Mouse (Mus musculus) CH12.LX (cell line): Measurements from ENCODE around the gene Dagla. TPM values are rescaled to one million over a fixed set of nuclear protein-coding genes. Genes with fewer than 3 reads are reported as not detected.

ENCODE experiments used
- DNase-seq: peaks from one replicate; pipeline ENCODE4 v3.0.0-alpha.2; 2013; ENCODE audit errors: extremely low read depth
- H3K27ac ChIP-seq: 2 replicates; pipeline ENCODE4 v1.5.1; 2012; ENCODE audit warnings: low read depth, mild to moderate bottlenecking, control low read depth, moderate library complexity; ENCODE audit not compliant: insufficient read depth
- H3K27me3 ChIP-seq: replicated peaks from 2 replicates; pipeline ENCODE3; 2012; ENCODE audit warnings: inconsistent platforms
- H3K36me3 ChIP-seq, 2 experiments: replicated peaks in 1 of 2; 2 replicates each; pipeline versions ENCODE3 to v1.6.1; 2012; ENCODE audit warnings: inconsistent platforms in 1 of 2, low read length in 1 of 2, mild to moderate bottlenecking in 1 of 2, mixed read lengths in 1 of 2, moderate library complexity in 1 of 2; ENCODE audit not compliant: control insufficient read depth in 1 of 2, insufficient read depth in 1 of 2
- H3K4me1 ChIP-seq, 2 experiments: 2 replicates each; pipeline ENCODE4 v1.6.1; 2012; ENCODE audit warnings: inconsistent platforms in 1 of 2, moderate library complexity in 1 of 2; ENCODE audit not compliant: insufficient read depth in 2 of 2, control insufficient read depth in 1 of 2
- H3K4me2 ChIP-seq: 2 replicates; pipeline ENCODE4 v1.6.1; 2012; ENCODE audit warnings: low read depth, mild to moderate bottlenecking, control low read depth; ENCODE audit not compliant: poor library complexity, insufficient read depth, severe bottlenecking
- H3K4me3 ChIP-seq, 3 experiments: fragments of 150-350 bp in 1 of 3; sonication (generic) in 1 of 3; replicated peaks in 1 of 3; 2 replicates each; pipeline versions ENCODE3 to v1.5.1; 2011 to 2012; ENCODE audit warnings: low read depth in 2 of 3, low read length in 2 of 3, mild to moderate bottlenecking in 2 of 3, moderate library complexity in 2 of 3, control low read depth in 1 of 3, improper control_type of control experiment in 1 of 3, inconsistent platforms in 1 of 3, mixed read lengths in 1 of 3; ENCODE audit not compliant: poor library complexity in 1 of 3
- H3K79me2 ChIP-seq: replicated peaks from 2 replicates; pipeline ENCODE4 v1.6.1; 2012; ENCODE audit warnings: mild to moderate bottlenecking, moderate library complexity; ENCODE audit not compliant: control insufficient read depth, poor library complexity, insufficient read depth, severe bottlenecking; ENCODE audit errors: extremely low read depth
- H3K9ac ChIP-seq: 2 replicates; pipeline ENCODE4 v1.6.1; 2012; ENCODE audit warnings: low read depth, mild to moderate bottlenecking, control low read depth, moderate library complexity; ENCODE audit not compliant: insufficient read depth
- H3K9me3 ChIP-seq: replicated peaks from 2 replicates; pipeline ENCODE3; 2012; ENCODE audit warnings: low read length, inconsistent platforms, mixed read lengths
- BHLHE40 ChIP-seq: IDR thresholded peaks from 2 replicates; pipeline ENCODE4 v1.6.1; 2011; ENCODE audit warnings: mild to moderate bottlenecking, low read depth, low read length, improper control_type of control experiment
- CHD1 ChIP-seq: IDR thresholded peaks from 2 replicates; pipeline ENCODE4 v1.6.1; 2012; ENCODE audit warnings: low read depth, low read length, improper control_type of control experiment, inconsistent platforms
- EP300 ChIP-seq: IDR thresholded peaks from 2 replicates; pipeline ENCODE4 v1.6.1; 2011; ENCODE audit warnings: low read length, improper control_type of control experiment
- ETS1 ChIP-seq: conservative IDR thresholded peaks from 2 replicates; pipeline ENCODE4 v1.6.1; 2012; ENCODE audit warnings: low read depth, mild to moderate bottlenecking, inconsistent platforms, low read length, improper control_type of control experiment, moderate library complexity
- GABPA ChIP-seq: IDR thresholded peaks from 2 replicates; pipeline ENCODE4 v1.6.1; 2012; ENCODE audit warnings: low read depth, low read length, improper control_type of control experiment, inconsistent platforms; ENCODE audit not compliant: insufficient replicate concordance
- IRF4 ChIP-seq: IDR thresholded peaks from 2 replicates; pipeline ENCODE4 v1.6.1; 2014; ENCODE audit warnings: low read depth, mild to moderate bottlenecking, inconsistent platforms, low read length, improper control_type of control experiment
- KAT2A ChIP-seq: IDR thresholded peaks from 2 replicates; pipeline ENCODE4 v1.6.1; 2012; ENCODE audit warnings: low read length, improper control_type of control experiment, inconsistent platforms; ENCODE audit not compliant: insufficient replicate concordance
- MAFK ChIP-seq: IDR thresholded peaks from 2 replicates; pipeline ENCODE4 v1.6.1; 2011; ENCODE audit warnings: low read length, improper control_type of control experiment; ENCODE audit not compliant: insufficient replicate concordance
- MAX ChIP-seq: IDR thresholded peaks from 2 replicates; pipeline ENCODE4 v1.6.1; 2011; ENCODE audit warnings: low read length, improper control_type of control experiment
- MAZ ChIP-seq: IDR thresholded peaks from 2 replicates; pipeline ENCODE4 v1.6.1; 2012; ENCODE audit warnings: low read depth, mild to moderate bottlenecking, inconsistent platforms, low read length, improper control_type of control experiment, moderate library complexity
- MEF2A ChIP-seq: IDR thresholded peaks from 2 replicates; pipeline ENCODE4 v1.6.1; 2014; ENCODE audit warnings: low read depth, mild to moderate bottlenecking, inconsistent platforms, low read length, improper control_type of control experiment, borderline replicate concordance
- MXI1 ChIP-seq: IDR thresholded peaks from 2 replicates; pipeline ENCODE4 v1.6.1; 2011; ENCODE audit warnings: mild to moderate bottlenecking, low read depth, low read length, improper control_type of control experiment
- POLR2A ChIP-seq: IDR thresholded peaks from 2 replicates; pipeline ENCODE4 v1.6.1; 2011; ENCODE audit warnings: low read depth, mild to moderate bottlenecking, improper control_type of control experiment, low read length
- POLR2AphosphoS2 ChIP-seq: IDR thresholded peaks from 2 replicates; pipeline ENCODE4 v1.6.1; 2011; ENCODE audit warnings: low read depth, low read length, improper control_type of control experiment
- RAD21 ChIP-seq: IDR thresholded peaks from 2 replicates; pipeline ENCODE4 v1.6.1; 2011; ENCODE audit warnings: low read depth, mild to moderate bottlenecking, low read length, improper control_type of control experiment, moderate library complexity
- RCOR1 ChIP-seq: conservative IDR thresholded peaks from 2 replicates; pipeline ENCODE4 v1.6.1; 2012; ENCODE audit warnings: low read depth, mild to moderate bottlenecking, inconsistent platforms, low read length, improper control_type of control experiment
- SMC3 ChIP-seq: IDR thresholded peaks from 2 replicates; pipeline ENCODE4 v1.6.1; 2011; ENCODE audit warnings: low read depth, low read length, improper control_type of control experiment
- TCF12 ChIP-seq: IDR thresholded peaks from 2 replicates; pipeline ENCODE4 v1.6.1; 2014; ENCODE audit warnings: low read depth, mild to moderate bottlenecking, inconsistent platforms, low read length, improper control_type of control experiment
- UBTF ChIP-seq: IDR thresholded peaks from 2 replicates; pipeline ENCODE4 v1.6.1; 2012; ENCODE audit warnings: low read depth, mild to moderate bottlenecking, inconsistent platforms, low read length, improper control_type of control experiment, moderate library complexity
- USF1 ChIP-seq: IDR thresholded peaks from 2 replicates; pipeline ENCODE4 v1.6.1; 2014; ENCODE audit warnings: low read depth, mild to moderate bottlenecking, inconsistent platforms, low read length, improper control_type of control experiment
- USF2 ChIP-seq: conservative IDR thresholded peaks from 2 replicates; pipeline ENCODE4 v1.6.1; 2011; ENCODE audit warnings: low read depth, low read length, improper control_type of control experiment
- ZC3H11A ChIP-seq: IDR thresholded peaks from 2 replicates; pipeline ENCODE4 v1.6.1; 2012; ENCODE audit warnings: low read depth, mild to moderate bottlenecking, inconsistent platforms, low read length, improper control_type of control experiment
- ZKSCAN1 ChIP-seq: IDR thresholded peaks from 2 replicates; pipeline ENCODE4 v1.6.1; 2012; ENCODE audit warnings: low read depth, inconsistent platforms, low read length, improper control_type of control experiment, borderline replicate concordance
- ZNF384 ChIP-seq: IDR thresholded peaks from 2 replicates; pipeline ENCODE4 v1.6.1; 2012; ENCODE audit warnings: low read depth, low read length, improper control_type of control experiment, inconsistent platforms
- dilution Hi-C: fragments of 300-500 bp; cut with MboI; formaldehyde crosslinking; loops from 2 replicates; pipeline ENCODE4 v1.14.3; 2020; ENCODE audit warnings: low sequenced_read_pairs; ENCODE audit not compliant: extremely low pct_unique_long_range_greater_than_20kb, extremely low pct_ligation_motif_present
- in situ Hi-C: fragments of 300-500 bp; cut with MboI; formaldehyde crosslinking; loops from 3 replicates; pipeline ENCODE4 v1.14.3; 2019; ENCODE audit warnings: low sequenced_read_pairs, low pct_ligation_motif_present, low pct_unique_long_range_greater_than_20kb, mixed read lengths
- polyA plus RNA-seq: library from polyadenylated mRNA; unstranded; fragments of >175 nt; gene quantifications from 2 replicates; pipeline ENCODE4 v1.2.1, GENCODE M21; 2012; ENCODE audit warnings: low read depth; ENCODE audit not compliant: insufficient read length
- total RNA-seq, 2 experiments: library from RNA; depleted of rRNA; stranded (reverse); fragments of 300-350 nt in 1 of 2; fragments of >200 nt in 1 of 2; gene quantifications; 2 replicates each; pipeline ENCODE4 v1.2.3; 2012 to 2014

Dagla gene
- total and polyA plus RNA-seq, 3 experiments: 0.21 to 0.55 TPM; not detected in 1

DNA sequence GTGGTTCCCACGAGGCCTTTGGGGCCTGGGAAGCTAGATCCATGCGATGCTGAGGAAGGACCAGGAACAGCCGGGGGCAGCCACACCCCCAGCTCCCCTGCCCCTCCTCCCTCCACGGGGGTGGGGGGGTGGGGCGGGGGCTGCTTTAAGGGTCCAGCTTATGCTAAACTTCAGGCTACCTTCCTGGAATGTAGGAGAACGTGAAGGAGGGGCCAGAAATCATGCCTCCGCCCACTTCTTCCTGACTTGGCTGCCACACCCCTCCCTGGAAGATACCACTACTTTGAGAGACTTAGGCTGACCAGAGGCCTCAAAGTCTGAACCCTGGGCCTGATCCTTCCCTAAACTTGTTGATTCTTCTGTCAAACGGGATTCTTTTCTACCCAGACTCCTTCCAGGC, 82.0 kb downstream of the Dagla start:
- no peak for DNase-seq
- Histone ChIP-seq H3K27ac (no peak overlapping the region), H3K4me3 (no peak overlapping the region), H3K36me3 (no peaks in the 10 kb centered on the region), H3K4me2 (no peak overlapping the region), H3K9ac (no peak overlapping the region), H3K79me2 (no peaks in the 10 kb centered on the region), H3K9me3 (no peaks in the 10 kb centered on the region), H3K27me3 (peaks cover 55% of the 10 kb centered on the region), H3K4me1 (peaks cover 0 to 4% of the 10 kb centered on the region in 2 experiments; a peak in 2 of 4 replicates)
- dilution Hi-C loops: no loop called here
- in situ Hi-C loops: no loop called here
- TF ChIP-seq KAT2A: no peak
- TF ChIP-seq MAX: no peak
- TF ChIP-seq UBTF: no peak
- no peak for TF ChIP-seq CHD1
- no peak for TF ChIP-seq ETS1
- TF ChIP-seq EP300: no peak
- TF ChIP-seq BHLHE40: no peak
- TF ChIP-seq USF2: no peak
- TF ChIP-seq POLR2A: no peak
- no peak for TF ChIP-seq ZC3H11A
- no peak for TF ChIP-seq MAZ
- TF ChIP-seq ZNF384: no peak
- TF ChIP-seq POLR2AphosphoS2: no peak
- TF ChIP-seq MXI1: no peak
- TF ChIP-seq MEF2A: no peak
- TF ChIP-seq USF1: no peak
- TF ChIP-seq TCF12: no peak
- TF ChIP-seq MAFK: no peak

GRCm38 (mm10) chr19:10221585-10221984, 83.1 kb downstream of the Dagla start:
- TF ChIP-seq SMC3: no peak
- no peak for TF ChIP-seq MAZ
- no peak for TF ChIP-seq RAD21
- TF ChIP-seq MXI1: no peak
- no peak for TF ChIP-seq MEF2A
- TF ChIP-seq GABPA: no peak
- no peak for TF ChIP-seq IRF4
- TF ChIP-seq EP300: no peak
- no peak for TF ChIP-seq RCOR1
- TF ChIP-seq UBTF: no peak
- TF ChIP-seq ZKSCAN1: no peak
- TF ChIP-seq ZNF384: no peak
- TF ChIP-seq POLR2A: no peak
- no peak overlapping the region for H3K4me3 ChIP-seq
- H3K9ac ChIP-seq: no peak overlapping the region
- H3K4me2 ChIP-seq: no peak overlapping the region
- no peaks in the 10 kb centered on the region for H3K79me2 ChIP-seq
- in situ Hi-C loops (no loop called here), dilution Hi-C loops (no loop called here)
- peaks cover 51% of the 10 kb centered on the region for H3K27me3 ChIP-seq
- H3K27ac ChIP-seq: no peak overlapping the region
- peaks cover 0 to 4% of the 10 kb centered on the region in 2 experiments; a peak in 2 of 4 replicates for H3K4me1 ChIP-seq
- no peaks in the 10 kb centered on the region for H3K9me3 ChIP-seq
- no peak for DNase-seq
- no peaks in the 10 kb centered on the region for H3K36me3 ChIP-seq
